Mouse (Mus musculus) heart, postnatal 14 days (tissue): ENCODE data around the gene AU021092. TPM values are rescaled to one million over a fixed set of nuclear protein-coding genes. Genes with fewer than 3 reads are reported as not detected.
A peak's percentile ranks its signal among the peaks of the same experiment; 100 is the strongest.

ENCODE experiments used
- DNase-seq, 2 experiments: peaks; one replicate each; pipeline ENCODE4 v3.0.0; 2021 to 2022
- intact Hi-C: fragments of 180-260 bp; cut with DNase I; formaldehyde crosslinking; loops from one replicate; pipeline ENCODE4 v1.15.1; 2025
- total RNA-seq, 2 experiments: library from RNA; stranded (reverse); gene quantifications; 2 replicates each; pipeline ENCODE4 v1.2.3; 2021

The AU021092 gene
- total RNA-seq, 2 experiments from 2014 or later, result 29.1 to 31.6 TPM

GRCm38 (mm10) chr16:5217341-5218133 is 4.6 kb downstream of the AU021092 start:
- intact Hi-C loops, result no loop called here
- DNase-seq, result no peak

GRCm38 (mm10) chr16:5216686-5217085 is 5.4 kb downstream of the AU021092 start:
- peak in 1 of 2 experiments; percentile 15 for DNase-seq
- intact Hi-C loops, result no loop called here

- intact Hi-C loops, result no loop called here
Measured at GRCm38 (mm10) chr16:5214126-5214525, 8.0 kb downstream of the AU021092 start.

GRCm38 (mm10) chr16:5212150-5212549 is 9.9 kb downstream of the AU021092 start:
- intact Hi-C loops, result no loop called here
- no peak for DNase-seq

More at GRCm38 (mm10) chr16:5214126-5214525, 8.0 kb downstream of the AU021092 start:
- no peak for DNase-seq

- intact Hi-C loops, result no loop called here
- no peak for DNase-seq
Measured at GRCm38 (mm10) chr16:5210365-5210764, 11.7 kb downstream of the AU021092 start.

GRCm38 (mm10) chr16:5206051-5206450 is 16.0 kb downstream of the AU021092 start:
- DNase-seq, result no peak
- intact Hi-C loops, result no loop called here

GRCm38 (mm10) chr16:5205431-5205970 is 16.6 kb downstream of the AU021092 start:
- intact Hi-C loops, result no loop called here

GRCm38 (mm10) chr16:5203668-5204433 is 18.2 kb downstream of the AU021092 start, which contains the start of gene Nagpa:
TSS of gene Nagpa (minus strand) at chr16:5204012.
- intact Hi-C loops, result loop anchor here (2.0 kb wide), 2 partner anchors 41 to 51 kb away; partner anchors contain the start of gene Eef2kmt
- DNase-seq, result peak; percentile 80 to 83

More at GRCm38 (mm10) chr16:5205431-5205970, 16.6 kb downstream of the AU021092 start:
- DNase-seq, result peak in 1 of 2 experiments; percentile 27

GRCm38 (mm10) chr16:5203200-5203599 is 18.9 kb downstream of the AU021092 start:
- DNase-seq, result peak in 1 of 2 experiments; percentile 39
- intact Hi-C loops, result loop anchor here (2.0 kb wide), 2 partner anchors 42 to 52 kb away; partner anchors contain the start of gene Eef2kmt

- intact Hi-C loops, result loop anchor here (2.0 kb wide), 2 partner anchors 42 to 52 kb away; partner anchors contain the start of gene Eef2kmt
- peak; percentile 59 to 69 for DNase-seq
Measured at GRCm38 (mm10) chr16:5202681-5203080, 19.4 kb downstream of the AU021092 start.

- intact Hi-C loops, result loop anchor here (5.0 kb wide), 1 partner anchor 138 kb away; no protein-coding TSS in a partner anchor
- DNase-seq, result peak; percentile 65 to 78
Measured at GRCm38 (mm10) chr16:5195080-5195479, 27.0 kb downstream of the AU021092 start.

- intact Hi-C loops, result no loop called here
- peak; percentile 16 to 40 for DNase-seq
Measured at GRCm38 (mm10) chr16:5186234-5186633, 35.9 kb downstream of the AU021092 start.

- no peak for DNase-seq
- intact Hi-C loops, result no loop called here
Measured at GRCm38 (mm10) chr16:5185691-5186090, 36.4 kb downstream of the AU021092 start.

- intact Hi-C loops, result no loop called here
- DNase-seq, result no peak
Measured at GRCm38 (mm10) chr16:5184956-5185355, 37.1 kb downstream of the AU021092 start.

GRCm38 (mm10) chr16:5184101-5184500 is 38.0 kb downstream of the AU021092 start:
- no peak for DNase-seq
- intact Hi-C loops, result no loop called here

- intact Hi-C loops, result no loop called here
- DNase-seq, result no peak
Measured at GRCm38 (mm10) chr16:5183310-5183975, 38.7 kb downstream of the AU021092 start.

- DNase-seq, result no peak
- intact Hi-C loops, result no loop called here
Measured at GRCm38 (mm10) chr16:5172636-5173035, 49.5 kb downstream of the AU021092 start.

- peak; percentile 62 to 72 for DNase-seq
- intact Hi-C loops, result no loop called here
Measured at GRCm38 (mm10) chr16:5168829-5169228, 53.3 kb downstream of the AU021092 start.

- no peak for DNase-seq
Measured at GRCm38 (mm10) chr16:5168038-5168437, 54.1 kb downstream of the AU021092 start.

GRCm38 (mm10) chr16:5164327-5164726 is 57.8 kb downstream of the AU021092 start:
- DNase-seq, result no peak
- intact Hi-C loops, result no loop called here

More at GRCm38 (mm10) chr16:5168038-5168437, 54.1 kb downstream of the AU021092 start:
- intact Hi-C loops, result no loop called here
